Mouse (Mus musculus) kidney, adult 2 months (tissue): Measurements from ENCODE around the gene Olfr191.
"Not testable (repeated sequence)": the region's sequence is repeated elsewhere in the genome, so short reads cannot be mapped to it uniquely, and the experiment has no call there.

Experiments
- CTCF ChIP-seq: fragments of 200-500 bp; conservative IDR thresholded peaks from 2 replicates; pipeline ENCODE4 v1.5.1; 2011; ENCODE audit warnings: low read depth, mild to moderate bottlenecking, control low read depth, low read length, moderate library complexity, mixed read lengths; ENCODE audit not compliant: insufficient read depth, insufficient read length
- POLR2A ChIP-seq: fragments of 200-500 bp; IDR thresholded peaks from one replicate; pipeline ENCODE4 v1.6.1; 2011; ENCODE audit warnings: low read depth, low read length, control low read depth

DNA sequence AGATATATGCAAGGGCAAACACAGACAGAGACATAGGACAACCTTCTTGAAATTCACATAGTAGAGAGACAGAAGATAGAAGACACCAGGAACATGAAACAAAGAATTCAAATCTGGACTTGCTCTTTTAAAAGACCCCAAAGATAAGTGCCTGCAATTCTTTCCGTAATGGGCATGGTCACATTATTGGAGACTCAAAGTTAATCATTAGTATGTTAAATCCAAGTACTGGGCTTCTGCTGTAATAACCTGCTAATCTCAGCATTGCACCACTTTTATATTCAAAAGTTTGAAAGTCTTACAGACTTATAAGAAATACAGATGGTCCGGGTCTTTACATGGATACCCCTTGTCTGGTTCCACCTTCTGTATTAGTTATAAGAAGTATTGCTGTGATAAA is 40.3 kb downstream of the Olfr191 start:
- TF ChIP-seq CTCF, POLR2A: not testable (repeated sequence)
